Mouse (Mus musculus): Measurements from ENCODE around the gene Gm10778.
A peak's percentile ranks its signal among the peaks of the same experiment; 100 is the strongest.
"Not testable (repeated sequence)": the region's sequence is repeated elsewhere in the genome, so short reads cannot be mapped to it uniquely, and the experiment has no call there.

- TF ChIP-seq GATA1 (IDR thresholded peaks at IDR 0.05; ENCODE audit: borderline replicate concordance, low read length), result not testable (repeated sequence)
- peak; percentile 21; the same call in 1 of the 2 replicates for TF ChIP-seq FLI1 (IDR thresholded peaks at IDR 0.05; ENCODE audit: low read length)
Observed at GRCm38 (mm10) chr10:81648803-81649775, at the start of gene Gm10778.

Measured in megakaryocyte, embryonic 14.5 days (primary cell).